Mouse (Mus musculus) cerebellum, postnatal 10 days (tissue): ENCODE data around the gene Sh3bp4.

Source experiments
- DNase-seq, 2 experiments: peaks; one replicate each; pipeline ENCODE4 v3.0.0; 2021; ENCODE audit warnings: mixed read lengths in 2 of 2

Sh3bp4 gene

DNA sequence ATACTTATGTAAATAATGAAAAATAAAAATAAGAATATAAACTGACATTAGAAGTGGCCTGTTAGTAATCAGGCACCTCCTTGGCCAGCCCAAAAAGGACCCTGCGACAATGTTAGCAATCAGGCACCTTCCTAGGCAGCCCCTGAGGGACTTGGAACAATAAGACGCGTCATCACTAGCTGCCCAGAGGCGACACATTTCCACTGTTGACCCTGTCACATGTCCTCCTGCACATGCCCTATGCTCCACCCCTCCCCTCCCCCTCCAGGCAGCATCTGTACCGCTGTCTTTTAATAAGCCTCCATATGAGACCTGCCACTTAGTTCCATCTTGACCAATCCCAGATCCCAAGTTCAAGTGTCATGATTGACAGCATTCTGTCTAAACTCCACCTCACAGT, 119.0 kb downstream of the Sh3bp4 start:
- no peak for DNase-seq

GRCm38 (mm10) chr1:89190621-89191020, 120.4 kb downstream of the Sh3bp4 start:
- DNase-seq: no peak

DNA sequence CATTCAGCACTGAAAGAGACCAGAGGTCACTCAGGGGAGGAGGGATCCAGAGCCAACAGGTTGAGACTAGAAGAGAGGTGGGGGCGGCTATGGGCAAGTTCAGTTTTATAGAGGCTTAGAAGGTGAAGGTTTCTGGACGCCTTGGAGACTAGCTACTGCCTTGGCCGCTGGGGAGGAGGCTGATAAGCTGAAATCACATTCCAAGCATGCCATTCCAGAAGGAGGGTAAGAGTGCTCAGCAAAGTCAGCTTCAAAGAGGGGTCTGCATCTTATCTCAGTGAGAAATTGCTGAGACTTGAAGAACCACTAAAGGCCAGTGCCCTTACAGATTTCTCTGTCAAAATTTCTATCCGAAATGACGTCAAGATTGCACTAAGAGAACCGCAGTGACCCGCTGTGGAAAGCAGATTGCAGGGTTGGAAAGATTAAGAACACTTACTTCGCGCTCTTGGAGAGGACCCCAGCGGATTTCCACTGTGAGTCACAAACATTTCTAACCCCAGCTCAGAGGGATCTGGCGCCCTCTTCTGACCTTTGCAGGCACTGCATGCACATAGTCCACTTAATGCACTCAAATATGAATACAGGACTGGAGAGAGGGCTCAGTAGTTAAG, 121.0 kb downstream of the Sh3bp4 start:
- DNase-seq: peak; percentile 84 to 88

GRCm38 (mm10) chr1:89192536-89193220, 122.5 kb downstream of the Sh3bp4 start:
- peak; percentile 60 to 69 for DNase-seq

DNA sequence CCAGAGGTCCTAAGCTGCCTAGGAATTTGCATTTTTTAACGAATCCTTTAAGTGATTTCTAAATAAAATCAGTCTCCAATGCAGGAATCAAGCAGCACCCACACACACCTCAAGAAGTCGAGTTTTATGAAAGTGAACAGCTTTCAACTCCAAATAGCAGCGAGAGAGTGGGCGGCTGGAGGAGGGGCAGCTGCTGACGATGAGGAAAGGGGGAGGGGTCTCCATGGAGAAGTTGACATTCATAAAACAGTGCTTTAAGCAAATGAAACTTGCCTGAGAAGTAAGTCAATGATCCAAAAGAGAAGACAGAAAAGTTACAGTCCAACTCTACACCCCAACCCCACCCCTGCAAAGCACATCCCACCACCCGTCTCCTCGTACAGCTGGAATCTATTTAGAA, 123.4 kb downstream of the Sh3bp4 start:
- DNase-seq: no peak

DNA sequence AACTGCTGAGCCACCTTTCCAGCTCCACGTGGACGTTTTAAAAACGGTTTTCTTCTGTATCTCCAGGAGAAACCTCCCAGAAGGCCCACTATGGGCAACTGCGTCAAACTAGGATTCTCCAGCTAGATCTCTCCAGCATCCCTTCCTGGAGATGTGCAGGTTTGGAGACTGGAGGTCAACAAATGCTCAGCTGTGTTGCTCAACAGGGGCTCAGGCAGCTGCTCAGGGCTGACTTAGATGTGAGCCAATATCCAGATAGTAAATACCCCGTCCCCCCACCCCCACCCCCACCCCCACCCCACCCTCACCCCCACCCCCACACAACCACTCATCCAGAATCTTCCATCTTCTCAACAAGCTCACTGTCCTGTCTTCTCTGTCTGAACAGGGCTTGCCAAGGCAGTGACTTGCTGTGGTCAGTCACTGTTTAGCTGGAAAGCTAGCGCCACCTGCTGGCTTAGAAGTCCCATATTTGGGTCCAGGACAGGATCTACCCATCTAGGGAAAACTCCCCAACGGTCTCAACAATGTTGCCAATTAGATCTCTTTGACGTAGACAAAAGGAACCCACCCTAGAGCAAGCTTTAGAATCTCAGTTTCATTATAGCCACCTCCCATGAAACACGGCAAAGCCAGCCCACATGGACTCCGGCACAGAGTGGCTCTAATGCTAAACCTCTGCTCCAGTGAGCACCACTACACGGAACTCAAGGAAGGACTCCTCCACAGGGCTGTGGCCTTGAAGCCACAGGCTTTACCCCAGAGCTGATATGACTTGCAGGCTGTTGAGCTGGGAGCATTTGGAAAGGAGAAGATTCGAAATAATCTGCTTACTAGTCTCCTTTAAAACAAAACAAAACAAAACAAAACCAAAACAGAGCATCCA, 125.9 kb downstream of the Sh3bp4 start:
- peak; percentile 94 to 95 for DNase-seq
